Mouse (Mus musculus): ENCODE measurements around the gene Rpl4.
"Not testable (repeated sequence)": the region's sequence is repeated elsewhere in the genome, so short reads cannot be mapped to it uniquely, and the experiment has no call there.

Gene Rpl4

DNA sequence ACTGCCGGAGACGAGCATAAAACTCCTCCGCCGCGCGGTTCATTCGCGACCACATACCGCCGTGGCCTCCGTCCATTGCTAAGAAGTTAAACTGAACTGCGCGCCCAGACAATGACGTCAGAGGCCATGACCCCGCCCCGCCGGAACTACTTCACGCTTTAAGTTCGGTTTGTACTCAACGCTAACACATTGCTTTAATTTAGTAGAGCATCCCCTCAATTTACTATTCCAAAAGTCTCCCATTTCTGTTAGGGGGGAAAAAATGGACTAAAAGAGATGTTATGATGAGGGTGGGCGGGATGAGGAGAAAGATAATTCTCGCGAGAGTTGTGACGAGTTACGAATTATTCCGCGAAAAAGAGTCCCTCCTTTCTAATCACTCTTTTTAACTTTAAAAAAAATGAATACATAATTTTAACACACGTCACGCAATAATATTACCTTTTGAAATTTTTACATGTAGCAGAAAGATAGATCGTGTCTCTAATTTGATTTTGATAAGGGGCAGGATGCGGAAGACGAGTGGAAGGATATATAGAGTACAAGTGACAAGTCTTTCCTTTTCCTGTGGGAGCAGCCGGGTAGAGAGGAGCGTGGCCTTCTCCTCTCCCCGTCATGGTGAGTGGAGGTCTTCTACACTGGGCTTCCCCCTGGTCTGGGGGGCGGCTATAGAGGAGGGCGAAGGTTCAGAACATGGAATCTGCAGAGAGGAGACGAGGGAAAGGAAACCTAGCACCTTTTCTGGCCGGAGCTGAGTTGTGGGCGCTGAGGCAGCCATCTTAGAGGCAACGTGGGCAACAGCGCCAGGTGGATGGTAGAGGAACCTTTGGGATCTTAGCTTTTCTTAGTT is at the start of gene Rpl4, which contains the start of gene Zwilch:
Gene Rpl4 (plus strand): TSS at position 560 of the 850 bp plus-strand sequence.
Gene Zwilch (minus strand): TSS at position 289 of the 850 bp plus-strand sequence.
- peak; percentile 82 to 89 for DNase-seq

DNA sequence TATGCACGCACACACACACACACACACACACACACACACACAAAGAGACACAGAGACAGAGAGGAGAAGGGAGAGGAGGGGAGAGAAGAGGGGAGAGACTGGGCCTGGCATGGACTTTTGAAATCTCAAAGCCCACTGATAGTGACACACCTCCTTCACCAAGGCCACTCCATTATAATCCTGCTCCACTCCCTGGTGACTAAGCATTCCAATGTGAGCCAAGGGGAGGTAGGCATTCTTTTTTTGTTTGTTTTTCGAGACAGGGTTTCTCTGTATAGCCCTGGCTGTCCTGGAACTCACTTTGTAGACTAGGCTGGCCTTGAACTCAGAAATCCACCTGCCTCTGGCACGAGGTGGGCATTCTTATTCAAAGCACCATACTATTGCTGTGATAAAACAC is 48.3 kb upstream of the Rpl4 start:
- not testable (repeated sequence) for DNase-seq

DNA sequence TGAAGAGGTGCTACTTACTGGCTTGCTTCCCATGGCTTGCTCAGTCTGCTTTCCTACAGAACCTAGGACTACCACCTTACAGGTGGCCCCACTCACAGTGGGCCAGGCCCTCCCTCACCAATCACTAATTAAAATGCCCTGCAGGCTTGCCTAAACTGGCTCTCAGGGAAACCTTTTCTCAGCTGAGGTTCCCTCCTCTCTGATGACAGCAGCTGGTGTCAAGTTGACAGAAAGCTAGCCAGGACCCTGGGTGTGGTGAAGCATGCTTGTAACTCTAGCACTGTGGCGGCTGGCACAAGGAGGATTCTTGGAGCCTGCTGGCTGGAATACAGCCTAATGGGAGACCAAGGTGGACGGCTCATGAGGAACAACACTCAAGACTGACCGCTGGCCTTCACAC is 47.9 kb upstream of the Rpl4 start:
- DNase-seq: no peak

DNA sequence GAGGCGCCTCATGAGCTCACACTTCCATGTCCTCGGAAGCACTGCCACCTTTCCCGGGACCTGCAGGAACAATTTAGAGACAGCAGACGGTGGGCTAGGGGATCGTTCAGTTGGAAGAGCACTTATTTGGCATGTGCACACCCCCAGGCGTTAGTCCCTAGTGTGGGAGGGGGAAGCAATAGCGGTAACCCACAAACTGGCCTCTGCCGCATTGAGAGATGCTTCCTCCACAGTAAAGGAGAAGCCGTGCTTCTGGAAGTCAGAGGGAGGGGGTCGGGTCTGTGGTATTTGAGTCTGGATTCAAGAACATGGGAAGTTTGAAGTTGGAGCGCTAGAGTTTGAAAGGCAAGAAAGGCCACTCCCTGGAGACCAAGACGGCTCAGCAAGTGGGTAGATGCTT is 47.1 kb upstream of the Rpl4 start:
- DNase-seq: no peak

DNA sequence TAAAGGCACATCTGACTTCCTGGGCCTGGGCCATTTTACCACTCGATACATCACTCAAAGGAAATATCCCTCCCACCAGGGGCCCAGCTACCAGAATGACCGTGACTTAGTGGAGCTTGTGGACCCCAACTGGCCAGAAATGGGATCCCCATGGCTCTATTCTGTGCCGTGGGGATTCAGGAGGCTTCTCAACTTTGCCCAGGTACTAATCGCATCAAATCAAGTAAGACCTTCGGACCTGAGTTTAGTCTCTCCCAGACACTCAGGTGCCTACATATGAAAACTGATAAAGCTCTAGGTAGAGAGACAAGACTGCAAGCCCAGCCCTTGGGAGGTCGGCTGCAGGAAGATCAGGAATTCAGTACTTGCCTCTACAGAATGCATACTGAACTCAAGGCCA is 41.6 kb upstream of the Rpl4 start:
- DNase-seq: no peak

DNA sequence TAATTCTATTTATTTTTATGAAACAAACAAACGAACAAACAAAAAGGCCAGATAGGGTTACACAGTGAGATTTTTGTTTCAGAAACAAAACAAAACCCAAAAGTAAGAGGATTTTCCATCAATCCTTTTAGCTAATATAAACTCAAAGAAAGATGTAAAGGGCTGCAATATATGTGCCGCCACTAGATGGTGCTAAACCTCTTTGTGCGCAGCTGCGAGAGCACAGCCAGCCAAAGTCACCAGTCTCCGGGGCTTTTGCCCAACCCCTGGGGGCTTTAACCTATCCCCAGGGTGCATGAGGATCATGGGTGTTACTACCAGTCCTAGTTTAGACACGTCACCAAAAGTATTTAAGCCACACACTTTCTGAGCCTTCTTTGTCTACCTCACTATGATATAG is 34.3 kb upstream of the Rpl4 start:
- peak; percentile 46 to 80 for DNase-seq

DNA sequence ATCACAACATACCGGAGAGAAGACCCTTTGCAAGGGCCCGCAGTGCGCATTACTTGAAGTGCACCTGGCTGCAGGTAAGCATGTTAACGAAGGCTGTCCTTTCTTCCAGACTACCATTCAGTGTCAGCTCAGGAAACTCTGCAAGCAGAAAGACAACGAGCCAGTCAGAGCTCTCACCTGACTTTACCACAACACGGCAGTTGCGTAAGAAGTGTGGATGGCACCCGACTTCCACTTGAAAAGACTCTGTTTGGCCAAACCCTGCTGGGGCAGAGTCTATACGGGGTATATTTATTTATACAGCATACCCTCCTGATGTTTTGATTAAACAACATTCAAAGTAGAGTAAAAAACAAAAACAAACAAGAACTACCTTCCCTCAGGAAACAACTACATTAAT is 33.3 kb upstream of the Rpl4 start:
- no peak for DNase-seq

DNA sequence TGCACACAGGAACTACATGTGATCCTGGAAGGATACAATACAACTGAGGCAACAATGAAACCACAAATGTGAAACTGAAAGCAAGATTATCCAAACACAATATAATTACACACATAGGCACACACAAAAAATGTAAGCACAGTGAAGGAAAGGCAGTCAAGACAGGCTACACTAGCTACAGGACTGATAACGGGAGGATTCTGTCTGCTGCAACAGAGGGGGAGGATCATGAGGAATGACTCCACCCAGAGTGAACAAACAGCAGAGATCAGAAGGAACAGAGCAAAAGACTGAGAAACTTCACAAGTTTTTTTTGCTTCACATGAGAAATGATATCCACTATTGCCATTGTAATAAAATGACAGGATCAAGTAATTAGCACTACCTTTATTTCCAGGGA is 16.5 kb upstream of the Rpl4 start:
- DNase-seq: no peak

DNA sequence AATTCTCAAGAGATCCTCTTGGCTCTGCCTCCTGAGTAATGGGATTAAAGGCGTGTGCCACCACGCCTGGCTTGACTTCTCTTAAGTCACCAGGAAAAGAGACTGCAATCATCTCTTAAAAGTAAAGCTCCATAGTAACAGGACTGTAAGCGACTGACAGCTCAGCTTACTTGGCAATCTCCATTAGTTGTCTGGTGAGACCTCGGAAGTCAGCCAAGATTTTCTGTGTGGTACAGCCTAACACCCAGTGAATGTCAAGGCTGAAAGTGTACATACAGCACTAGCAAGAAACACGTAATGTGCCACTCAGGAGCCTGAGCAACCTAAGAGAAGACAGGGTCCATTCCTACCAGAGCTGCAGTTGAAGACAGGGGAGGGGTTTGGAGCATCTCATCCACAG is 12.7 kb upstream of the Rpl4 start:
- DNase-seq: no peak

DNA sequence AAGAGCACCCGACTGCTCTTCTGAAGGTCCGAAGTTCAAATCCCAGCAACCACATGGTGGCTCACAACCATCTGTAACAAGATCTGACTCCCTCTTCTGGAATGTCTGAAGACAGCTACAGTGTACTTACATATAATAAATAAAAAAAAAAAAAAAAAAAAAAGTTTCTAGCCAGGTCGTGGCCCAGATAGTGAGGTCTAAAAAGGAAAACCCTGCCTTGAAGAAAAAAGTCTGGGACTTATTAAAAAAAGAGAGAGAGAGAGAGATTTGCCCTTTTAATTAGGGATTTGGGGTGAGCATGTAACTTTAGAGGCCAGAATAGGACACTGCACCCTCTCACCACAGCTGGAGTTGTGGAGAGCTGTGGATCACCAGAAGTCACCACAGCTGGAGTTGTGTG is 3.2 kb upstream of the Rpl4 start:
- DNase-seq: not testable (repeated sequence)

DNA sequence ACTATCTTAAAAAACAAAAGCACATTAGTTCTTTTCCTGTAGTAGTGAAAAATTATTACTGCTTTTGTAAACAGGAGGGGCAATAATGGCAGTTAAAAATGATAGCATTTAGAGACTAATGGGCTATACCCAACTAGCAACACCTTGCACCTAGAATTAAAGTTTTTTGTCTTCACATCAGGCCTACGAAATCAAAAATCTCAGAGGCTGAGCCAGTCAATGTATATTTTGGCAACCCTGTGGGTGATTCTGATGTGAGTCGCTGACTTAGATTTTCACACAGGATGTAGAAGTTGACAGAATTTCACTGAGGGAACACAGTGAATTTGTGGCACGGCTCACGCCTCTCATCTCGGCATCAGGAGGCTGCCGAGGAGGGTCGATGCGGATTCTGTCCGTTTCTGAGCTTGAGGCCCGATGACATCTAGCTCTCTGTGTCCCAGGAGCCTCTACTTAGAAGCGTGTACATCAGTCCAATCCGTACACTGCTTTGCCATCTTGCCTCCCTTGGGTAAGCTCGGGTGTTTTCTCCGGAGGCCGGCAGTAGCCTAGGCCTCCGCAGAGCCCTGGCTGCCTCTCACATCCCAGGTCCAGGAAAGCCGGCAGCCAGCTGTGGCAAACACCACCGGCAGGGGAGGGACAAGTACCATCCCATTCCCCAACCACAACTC is 895 bp upstream of the Rpl4 start:
- no peak for DNase-seq

DNA sequence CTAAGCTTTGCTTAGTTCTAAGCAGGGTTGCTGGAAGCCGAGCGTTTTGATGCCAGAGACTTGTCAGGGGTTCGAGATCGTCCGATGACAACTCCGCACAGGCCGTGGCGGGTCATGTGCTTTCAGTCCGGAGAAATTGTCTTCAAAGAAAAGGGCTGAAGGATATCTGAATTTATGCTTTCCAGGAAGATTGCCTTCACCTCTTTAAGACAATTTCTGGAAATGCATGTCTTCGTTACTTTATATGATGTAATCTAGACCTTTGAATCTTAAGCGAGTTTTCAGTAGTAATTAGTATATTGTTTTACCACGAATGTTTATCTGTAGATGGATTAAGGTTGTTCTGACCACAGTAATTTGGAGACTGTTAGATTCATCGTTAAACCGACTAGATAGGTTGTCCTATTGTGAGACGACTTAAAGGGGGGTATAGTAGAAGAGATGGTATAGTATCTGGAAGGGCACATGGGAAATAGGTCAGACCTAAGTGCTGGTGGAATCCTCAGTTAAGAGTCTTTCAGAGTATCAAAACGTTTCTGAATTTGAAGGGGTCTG is 568 bp downstream of the Rpl4 start:
- no peak for DNase-seq

DNA sequence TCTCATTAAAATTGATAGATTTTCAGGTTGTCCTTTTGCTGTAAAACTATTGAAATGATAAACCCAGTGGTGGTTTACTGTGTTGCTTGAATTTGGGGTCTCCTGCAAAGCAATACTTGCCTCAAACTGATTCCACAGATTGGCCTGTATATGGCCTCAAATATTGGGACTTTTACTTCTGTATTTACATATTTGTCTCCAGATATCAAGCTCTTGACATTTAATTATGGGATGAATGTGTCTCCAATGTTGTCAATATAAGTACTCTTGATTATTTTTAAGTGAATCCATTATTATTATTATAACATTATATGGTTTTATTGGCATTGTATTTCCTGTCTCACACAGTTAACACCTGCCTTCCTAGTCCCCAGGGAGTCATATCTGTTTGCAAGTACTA is 1.2 kb downstream of the Rpl4 start:
- no peak for DNase-seq

DNA sequence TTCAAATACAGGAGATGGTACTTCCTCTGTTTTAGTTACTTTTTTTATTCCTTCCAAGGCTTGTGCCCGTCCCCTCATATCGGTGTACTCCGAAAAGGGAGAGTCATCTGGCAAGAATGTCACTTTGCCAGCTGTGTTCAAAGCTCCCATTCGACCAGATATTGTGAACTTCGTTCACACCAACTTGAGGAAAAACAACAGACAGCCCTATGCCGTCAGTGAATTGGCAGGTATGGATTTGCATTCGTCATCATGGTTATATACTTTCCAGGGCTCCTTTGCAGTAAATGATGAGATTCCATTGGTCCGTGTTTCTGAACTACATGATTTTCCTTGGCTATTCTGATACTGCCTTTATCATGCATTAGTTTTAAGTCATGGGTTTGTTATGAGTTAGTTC is 1.6 kb downstream of the Rpl4 start:
- DNase-seq: no peak

DNA sequence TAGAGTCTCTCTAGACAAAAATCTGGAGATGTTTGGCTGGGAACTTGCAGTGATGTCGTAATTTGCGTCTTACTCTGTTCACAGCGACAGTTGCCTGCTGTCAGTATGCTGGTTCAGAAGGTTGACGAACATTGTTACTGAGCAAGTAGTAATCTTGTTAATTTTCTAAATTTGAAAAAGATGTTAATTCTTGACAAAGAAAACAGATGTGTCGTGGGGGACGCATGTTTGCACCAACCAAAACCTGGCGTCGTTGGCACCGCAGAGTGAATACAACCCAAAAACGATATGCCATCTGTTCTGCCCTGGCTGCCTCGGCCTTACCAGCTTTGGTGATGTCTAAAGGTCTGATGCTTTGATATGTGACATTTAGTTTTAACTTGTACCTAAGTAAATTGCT is 2.2 kb downstream of the Rpl4 start:
- DNase-seq: no peak

DNA sequence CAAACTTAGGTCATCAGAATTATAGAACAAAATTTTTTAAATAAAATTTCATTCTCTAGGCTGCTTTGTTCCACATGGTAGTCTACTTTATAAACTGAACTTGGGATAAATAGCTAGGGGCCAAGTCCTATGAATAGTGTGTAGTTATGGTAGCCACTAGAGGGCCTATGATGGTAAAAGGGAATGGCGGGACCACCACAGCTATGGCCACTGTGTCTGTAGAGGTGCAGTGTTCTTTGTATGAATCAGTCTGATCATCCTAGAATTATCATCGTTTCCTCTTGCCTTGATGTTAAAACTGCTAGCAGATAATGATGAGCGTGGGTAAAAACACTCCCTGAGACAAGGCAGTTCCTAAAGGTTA is 5.4 kb downstream of the Rpl4 start:
- DNase-seq: no peak

DNA sequence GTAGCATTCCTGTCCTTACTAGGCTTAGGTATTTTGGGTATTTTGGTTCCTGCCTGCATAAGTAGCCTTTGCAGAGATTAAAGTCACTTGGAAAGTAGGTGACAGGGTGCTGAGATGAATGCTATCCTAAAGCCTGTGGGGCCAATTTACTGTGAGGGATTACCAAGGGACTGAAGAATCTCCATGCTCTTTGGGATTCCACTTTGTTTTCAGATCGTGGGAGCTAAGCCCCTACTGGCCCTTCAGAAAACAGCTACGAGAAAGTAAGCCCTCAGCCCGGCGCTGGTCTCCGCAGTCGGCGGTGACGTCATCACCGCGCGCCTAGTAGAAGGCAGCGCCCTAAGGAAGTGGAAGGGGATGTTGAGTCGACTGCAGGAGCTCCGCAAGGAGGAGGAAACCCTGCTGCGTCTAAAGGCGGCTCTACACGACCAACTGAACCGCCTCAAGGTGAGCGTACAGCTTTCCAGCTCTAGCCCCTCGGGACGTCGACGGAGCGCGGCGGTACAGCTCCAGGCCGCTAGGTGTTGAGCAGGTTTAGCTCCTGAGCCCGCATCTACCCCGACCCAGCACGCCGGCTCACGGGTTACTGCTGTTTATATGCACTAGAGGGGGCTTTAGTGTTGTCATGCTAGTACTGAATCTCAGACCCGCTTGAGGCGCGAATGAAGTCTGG is 5.9 kb downstream of the Rpl4 start, which contains the start of gene Snapc5:
Gene Snapc5 (plus strand): TSS at position 301 of the 673 bp plus-strand sequence.
- DNase-seq: peak; percentile 92 to 95

DNA sequence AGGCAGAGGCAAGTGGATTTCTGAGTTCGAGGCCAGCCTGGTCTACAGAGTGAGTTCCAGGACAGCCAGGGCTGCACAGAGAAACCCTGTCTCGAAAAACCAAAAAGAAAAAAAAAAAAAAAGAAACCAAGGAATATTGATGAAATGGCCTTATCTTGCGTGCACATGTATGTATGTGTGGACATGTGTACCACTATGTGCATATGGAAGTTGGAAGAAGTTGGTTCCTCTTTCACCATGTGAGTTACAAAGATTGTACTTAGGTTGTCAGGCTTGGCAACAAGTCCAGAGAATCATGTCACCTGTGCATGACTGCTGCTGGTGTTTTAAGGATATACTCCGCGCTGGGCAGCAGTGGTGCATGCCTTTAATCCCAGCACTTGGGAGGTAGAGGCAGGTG is 10.1 kb downstream of the Rpl4 start:
- not testable (repeated sequence) for DNase-seq

DNA sequence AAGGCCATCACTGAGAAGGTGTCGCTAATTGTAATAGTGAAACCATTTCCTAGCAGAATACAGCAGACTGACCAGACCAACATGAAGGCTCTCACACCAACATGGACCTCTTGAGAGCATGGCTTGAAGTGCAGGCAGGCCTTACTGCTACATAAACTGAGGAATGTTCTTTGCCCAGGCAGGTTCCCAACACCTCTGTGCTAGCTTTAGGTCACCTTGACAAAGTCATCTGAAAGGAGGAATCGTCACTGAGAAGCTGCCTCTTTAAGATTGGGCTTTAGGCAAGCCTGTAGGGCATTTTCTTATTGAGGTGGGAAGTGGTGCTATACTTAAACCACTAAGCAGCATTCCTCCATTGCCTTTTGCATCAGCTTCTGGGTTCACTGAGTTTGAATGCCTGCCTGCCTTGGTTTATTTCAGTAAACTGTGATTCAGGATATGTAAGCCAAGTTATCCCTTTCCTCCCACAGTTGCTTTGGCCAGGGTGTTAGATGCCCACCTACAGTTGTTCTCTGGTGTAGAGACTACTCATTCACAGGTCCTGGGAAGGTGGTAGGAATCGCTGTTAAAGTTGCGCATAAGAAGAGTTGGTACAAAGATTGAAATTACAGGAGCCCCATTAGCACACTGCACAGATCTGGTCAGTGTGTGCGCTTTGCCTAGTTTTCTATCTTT is 11.1 kb downstream of the Rpl4 start:
- DNase-seq: no peak

DNA sequence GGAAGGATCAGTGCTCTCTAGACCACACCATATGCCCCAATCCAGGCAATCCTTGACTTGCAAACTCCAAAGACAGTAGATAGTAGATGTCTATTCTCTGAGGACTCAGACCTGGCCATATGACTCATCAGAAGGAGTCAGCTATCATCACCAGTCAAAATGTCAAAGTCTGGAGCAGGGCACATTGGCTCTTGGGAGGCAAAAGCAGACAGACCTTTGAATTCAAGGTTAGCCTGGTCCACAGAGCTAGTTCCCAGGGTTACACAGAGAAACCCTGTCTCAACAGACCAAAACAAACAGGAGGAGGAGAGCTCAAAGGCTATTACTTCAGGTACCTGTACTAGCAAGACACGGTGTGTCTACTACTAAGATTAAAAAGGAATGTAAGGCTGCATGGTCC is 20.7 kb downstream of the Rpl4 start:
- no peak for DNase-seq

DNA sequence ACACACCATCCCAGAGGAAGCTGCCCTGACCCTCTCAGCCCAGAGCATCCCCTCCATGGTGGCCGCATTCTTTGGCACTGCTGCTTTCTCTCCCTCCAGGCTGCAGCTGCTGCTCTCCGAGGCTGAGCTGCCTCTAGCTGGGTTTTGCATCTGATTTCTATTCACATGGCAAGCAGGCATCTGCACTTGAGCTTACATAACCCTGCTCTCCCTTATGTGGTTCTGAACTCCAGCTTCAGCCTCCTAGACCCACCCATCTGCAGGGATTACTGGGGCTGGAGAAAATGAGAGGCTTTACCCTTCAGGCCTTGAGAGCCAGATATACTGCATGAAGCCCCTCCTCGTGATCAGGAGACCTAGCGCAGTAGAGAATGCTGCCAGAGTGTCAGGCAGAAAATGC is 22.4 kb downstream of the Rpl4 start:
- DNase-seq: no peak

DNA sequence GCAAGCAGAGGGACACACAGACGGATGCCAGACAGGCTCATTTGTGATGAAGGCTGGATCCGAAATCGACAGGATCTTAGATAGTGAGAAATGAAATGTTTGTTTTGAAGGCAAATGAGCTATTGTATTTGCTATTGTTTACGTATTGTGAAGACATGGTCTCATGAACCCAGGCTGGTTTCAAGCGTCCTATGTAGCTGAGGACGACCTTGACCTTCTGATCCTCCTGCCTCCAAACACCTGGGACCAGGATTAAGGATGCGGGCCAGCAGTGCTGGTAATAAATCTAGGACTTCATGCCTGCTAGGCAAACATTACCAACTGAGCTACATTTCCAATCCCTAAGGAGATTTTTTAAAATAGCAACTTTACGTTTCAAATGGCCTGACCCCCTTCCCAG is 24.3 kb downstream of the Rpl4 start:
- no peak for DNase-seq

Data from kidney, postnatal 25 days (tissue).